In genomic region chr8:46829414-46830111, GRCm38 (mm10) we compare ENCODE assay signal across 14 mouse cellular contexts.
DNase-seq lines count a peak whose midpoint lies in the region; ATAC-seq and TF ChIP-seq lines count a peak whose summit lies in the region.
"Had no signal": no experiment of that assay in that cellular context is flagged by ENCODE, and none has a peak within 500 bp of the region (broad histone marks: within the 10 kb centered on the region; RNA-seq: fewer than 3 reads in every experiment).

No protein-coding gene starts in this region.

- 0 out of 2 replicates have a peak, but pooled peaks cover 12% of the 10 kb centered on the region for H3K4me1 ChIP-seq in kidney, postnatal 0 days (replicated peaks; ENCODE audit: insufficient read depth, low read length)
- 0 out of 2 replicates have a peak, but pooled peaks cover 5% of the 10 kb centered on the region for H3K4me1 ChIP-seq in kidney, embryonic 14.5 days (ENCODE audit: control insufficient read depth, insufficient read depth, low read length)
- peaks cover 47% of the 10 kb centered on the region for H3K4me1 ChIP-seq in small intestine, adult 2 months (ENCODE audit: control insufficient read depth, insufficient read depth, insufficient read length, low read length)
- H3K4me1 ChIP-seq: forebrain, embryonic 13.5 days; limb, embryonic 12.5 days had no signal

- no peaks in the 10 kb centered on the region for H3K36me3 ChIP-seq in kidney, postnatal 0 days (ENCODE audit: insufficient read depth, low read length)
- no peaks in the 10 kb centered on the region for H3K36me3 ChIP-seq in kidney, embryonic 14.5 days (ENCODE audit: control insufficient read depth, insufficient read depth, low read length)
- H3K36me3 ChIP-seq in small intestine, adult 2 months (ENCODE audit: control insufficient read depth, insufficient read depth, low read length): peaks cover 6% of the 10 kb centered on the region

- H3K4me2 ChIP-seq in kidney, postnatal 0 days (ENCODE audit: low read length): no peak overlapping the region
- no peak overlapping the region for H3K4me2 ChIP-seq in kidney, embryonic 14.5 days (replicated peaks; ENCODE audit: low read depth, low read length)
- H3K4me2 ChIP-seq: forebrain, embryonic 13.5 days; limb, embryonic 12.5 days had no signal

- H3K27me3 ChIP-seq in kidney, postnatal 0 days (ENCODE audit: insufficient read depth, low read length): no peaks in the 10 kb centered on the region
- no peaks in the 10 kb centered on the region for H3K27me3 ChIP-seq in kidney, embryonic 14.5 days (ENCODE audit: control insufficient read depth, insufficient read depth, low read length)
- H3K27me3 ChIP-seq in small intestine, adult 2 months (ENCODE audit: control insufficient read depth, insufficient read depth, low read length): no peaks in the 10 kb centered on the region
- H3K27me3 ChIP-seq: forebrain, embryonic 13.5 days; limb, embryonic 12.5 days had no signal

- no peak for TF ChIP-seq CTCF in kidney, postnatal 0 days (IDR thresholded peaks at IDR 0.05; ENCODE audit: low read depth)
- no peak for TF ChIP-seq CTCF in small intestine, adult 2 months (IDR thresholded peaks at IDR 0.05; ENCODE audit: extremely low read depth, insufficient read length, insufficient replicate concordance, low read depth, low read length)

- WGBS in kidney, postnatal 0 days: 63% methylated on average over 6 of the region's 6 CpGs
- WGBS in kidney, embryonic 14.5 days: 72% methylated on average over 6 of the region's 6 CpGs
- WGBS in small intestine, adult 2 months: 31% methylated on average over 6 of the region's 6 CpGs

- intact Hi-C loops in gastrocnemius, postnatal 36 days (cut with DNase I): no loop called here

- DNase-seq in cerebellum, postnatal 14 days: no peak
- DNase-seq in kidney, postnatal 0 days (ENCODE audit: low spot score): no peak
- peak; percentile 17 for DNase-seq in cerebellum, adult 9-11 months
- no peak for DNase-seq in spleen, postnatal 10 days (ENCODE audit: low spot score in 2 of 2)
- no peak for DNase-seq in gastrocnemius, postnatal 36 days
- DNase-seq: heart, postnatal 4 days; thymus, postnatal 25 days had no signal

- ATAC-seq in cerebellum, adult (ENCODE audit: insufficient number of reproducible peaks, low FRiP score, low TSS enrichment): peak; percentile 67; the same call in 1 of the 2 replicates
- no peak for ATAC-seq in kidney, postnatal 0 days (replicated peaks; ENCODE audit: low FRiP score, low read depth)
- ATAC-seq in kidney, embryonic 14.5 days (ENCODE audit: low FRiP score, low TSS enrichment): no peak
- ATAC-seq: forebrain, embryonic 13.5 days; midbrain, embryonic 16.5 days had no signal

- peak overlapping the region; percentile 36; the same call in 1 of the 2 replicates for H3K27ac ChIP-seq in kidney, postnatal 0 days
- no peak overlapping the region; the same call in 1 of the 2 replicates for H3K27ac ChIP-seq in kidney, embryonic 14.5 days (ENCODE audit: low read depth, low read length)
- peak overlapping the region; percentile 99 for H3K27ac ChIP-seq in small intestine, adult 2 months (ENCODE audit: insufficient read depth, low read depth, low read length)
- H3K27ac ChIP-seq: forebrain, embryonic 13.5 days; left cerebral cortex, adult 2 months; limb, embryonic 12.5 days had no signal

- no peaks in the 10 kb centered on the region for H3K9me3 ChIP-seq in kidney, postnatal 0 days (replicated peaks; ENCODE audit: low read length)
- H3K9me3 ChIP-seq in kidney, embryonic 14.5 days (ENCODE audit: control insufficient read depth, low read length): no peaks in the 10 kb centered on the region
- H3K9me3 ChIP-seq: forebrain, embryonic 13.5 days; limb, embryonic 12.5 days had no signal

- peak; percentile 55; the same call in 1 of the 2 replicates for TF ChIP-seq POLR2A in small intestine, adult 2 months (IDR thresholded peaks at IDR 0.05; ENCODE audit: low read depth, low read length)

- H3K4me3 ChIP-seq in kidney, postnatal 0 days (replicated peaks; ENCODE audit: low read depth, low read length): no peak overlapping the region
- H3K4me3 ChIP-seq in kidney, embryonic 14.5 days (ENCODE audit: low read length): no peak overlapping the region
- peak overlapping the region; percentile 16; the same call in 1 of the 2 replicates for H3K4me3 ChIP-seq in small intestine, adult 2 months (ENCODE audit: low read depth, low read length)
- H3K4me3 ChIP-seq: forebrain, embryonic 13.5 days; left cerebral cortex, adult 2 months; limb, embryonic 12.5 days had no signal

- H3K9ac ChIP-seq in kidney, postnatal 0 days (ENCODE audit: low read depth, low read length): no peak overlapping the region
- H3K9ac ChIP-seq in kidney, embryonic 14.5 days (ENCODE audit: low read depth, low read length): no peak overlapping the region
- H3K9ac ChIP-seq: forebrain, embryonic 13.5 days; limb, embryonic 12.5 days had no signal
